Mouse (Mus musculus) mouse embryonic stem cell (cell line): ENCODE measurements around the gene Lypd6b.

Experiments
- in situ Hi-C, 2 experiments: fragments of 300-500 bp; cut with MboI; formaldehyde crosslinking; loops; 1 replicate in 1 of 2; 3 replicates in 1 of 2; pipeline ENCODE4 v1.14.3; 2019 to 2020; ENCODE audit warnings: low sequenced_read_pairs in 2 of 2, low pct_unique_long_range_greater_than_20kb in 1 of 2, mixed read lengths in 1 of 2; ENCODE audit not compliant: unreplicated experiment in 1 of 2

Lypd6b gene

DNA sequence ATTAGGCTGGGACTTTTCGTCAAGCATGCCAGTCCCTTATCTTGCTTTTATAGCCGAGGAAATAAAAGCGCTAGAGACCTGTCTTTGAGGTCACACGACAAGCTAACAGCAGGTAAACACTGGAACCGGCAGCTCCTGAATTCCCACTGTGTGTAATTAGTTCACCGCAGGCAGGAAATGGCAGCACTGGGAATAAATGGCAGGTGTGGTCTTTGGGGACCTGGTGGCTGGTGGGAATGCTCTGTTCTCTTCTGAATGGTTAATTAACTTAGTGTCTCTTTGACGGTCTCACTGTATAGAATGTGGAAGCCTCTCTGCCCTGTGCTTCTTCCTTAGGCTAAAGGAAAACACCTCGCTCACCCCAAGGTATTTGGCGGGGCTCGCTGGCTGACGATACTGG is 23.9 kb downstream of the Lypd6b start:
- in situ Hi-C loops, result no loop called here

DNA sequence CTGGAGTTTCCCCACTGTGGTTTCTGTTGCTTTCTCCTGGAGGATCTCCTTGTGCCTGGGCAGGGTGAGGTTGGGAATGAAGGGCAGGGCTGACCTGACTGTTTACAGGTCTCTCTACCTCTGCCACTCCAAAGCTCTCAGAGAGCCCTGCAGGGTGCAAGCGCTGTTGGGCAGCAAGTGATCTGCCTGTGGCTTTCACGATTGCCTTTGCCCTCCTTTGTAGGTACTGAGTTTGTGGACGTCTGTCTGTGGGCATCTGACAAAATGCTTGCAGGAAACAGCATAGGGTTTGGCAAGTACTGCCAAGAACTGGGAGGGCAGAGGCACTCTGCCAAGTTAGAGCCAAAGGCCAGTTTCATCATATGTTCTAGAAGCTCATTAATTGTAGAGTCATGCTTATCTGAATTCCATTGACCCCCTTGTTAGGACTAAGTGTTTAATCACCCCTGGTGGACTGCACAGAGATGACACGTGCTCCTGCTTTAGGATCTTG is 24.4 kb downstream of the Lypd6b start:
- in situ Hi-C loops, result no loop called here

DNA sequence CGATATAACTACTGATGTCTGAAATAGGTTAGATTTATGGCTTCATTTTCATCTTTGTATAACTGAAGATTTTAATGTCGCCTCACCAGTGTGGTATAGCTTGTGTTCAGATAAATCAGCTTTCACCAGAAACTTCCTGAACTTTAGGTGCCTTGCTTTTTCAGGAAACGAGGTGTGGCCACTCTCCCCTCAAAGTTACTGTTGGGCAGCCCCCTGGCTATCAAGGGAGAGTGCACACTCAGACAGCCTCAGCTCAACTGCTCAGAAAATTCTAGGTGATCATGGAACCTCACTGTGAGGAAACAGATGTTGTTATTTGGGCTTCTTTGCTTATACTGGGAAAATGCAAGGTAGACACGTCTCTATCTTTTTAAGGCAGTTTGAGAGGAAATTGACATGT is 25.7 kb downstream of the Lypd6b start:
- in situ Hi-C loops, result no loop called here

DNA sequence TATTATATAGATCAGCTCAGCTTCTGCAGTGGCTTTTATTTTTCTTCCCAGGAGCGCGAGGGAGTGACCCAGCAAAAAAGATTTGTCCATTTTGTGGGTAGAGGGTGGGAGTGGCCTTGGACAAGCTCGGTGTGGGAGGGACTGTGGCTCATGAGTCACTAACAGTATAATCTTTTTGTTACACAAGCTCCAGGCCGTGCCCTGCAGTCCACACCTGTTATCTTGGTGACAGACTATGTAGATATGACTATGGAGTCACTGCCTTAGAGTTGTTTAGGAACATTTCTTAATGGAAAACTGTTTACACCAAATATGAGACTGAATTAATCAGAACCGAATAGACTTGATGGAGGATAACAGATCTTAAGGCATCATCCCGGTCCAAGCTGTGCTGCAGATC is 26.5 kb downstream of the Lypd6b start:
- in situ Hi-C loops, result no loop called here

DNA sequence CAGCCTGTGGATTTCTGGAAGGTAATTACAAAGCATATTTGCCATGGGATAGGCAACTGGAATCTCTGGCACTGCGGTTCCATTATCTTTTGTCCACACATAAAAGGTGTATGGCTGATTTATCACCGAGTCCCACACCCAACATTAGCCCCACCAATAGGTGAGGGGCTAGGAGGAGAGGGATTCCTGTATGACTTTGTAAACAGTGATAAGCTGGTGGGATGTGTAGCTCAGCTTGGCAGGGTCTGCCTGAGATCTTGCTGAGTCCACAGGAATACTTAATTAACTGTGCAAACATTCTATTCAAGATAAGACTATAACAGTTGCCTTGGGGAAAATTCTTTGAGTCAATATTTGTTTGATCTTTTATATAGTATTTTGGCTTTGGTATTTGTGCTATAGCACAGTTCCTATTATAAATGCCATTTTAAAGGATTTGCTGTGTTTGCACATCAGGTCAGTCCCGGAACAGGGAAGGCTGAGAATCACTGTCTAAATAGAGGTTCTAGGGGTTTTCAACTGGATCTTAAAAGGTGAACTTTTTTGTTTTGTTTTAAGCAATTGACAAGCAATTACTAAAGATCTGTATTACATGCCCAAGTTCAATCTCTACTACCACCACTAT is 28.3 kb downstream of the Lypd6b start:
- in situ Hi-C loops, result no loop called here

DNA sequence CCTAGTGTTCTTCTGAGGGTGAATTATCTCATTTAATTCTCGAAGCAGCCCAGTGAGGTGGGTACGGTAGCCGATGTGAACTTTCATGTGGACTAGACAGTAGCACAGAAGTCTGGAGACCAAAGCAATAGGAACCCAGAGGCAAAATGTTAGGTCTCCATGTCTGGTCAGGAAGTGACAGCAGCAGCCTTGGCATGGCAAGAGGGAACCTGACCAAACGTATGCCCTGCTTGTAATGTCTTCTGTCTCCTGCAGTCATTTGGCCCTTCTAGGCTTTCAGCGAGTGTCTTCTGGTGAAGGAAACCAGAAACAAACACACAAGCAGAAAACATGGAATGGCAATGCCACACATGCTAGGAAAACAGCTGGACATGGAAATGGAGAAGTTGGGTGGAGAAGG is 29.1 kb downstream of the Lypd6b start:
- in situ Hi-C loops, result no loop called here

DNA sequence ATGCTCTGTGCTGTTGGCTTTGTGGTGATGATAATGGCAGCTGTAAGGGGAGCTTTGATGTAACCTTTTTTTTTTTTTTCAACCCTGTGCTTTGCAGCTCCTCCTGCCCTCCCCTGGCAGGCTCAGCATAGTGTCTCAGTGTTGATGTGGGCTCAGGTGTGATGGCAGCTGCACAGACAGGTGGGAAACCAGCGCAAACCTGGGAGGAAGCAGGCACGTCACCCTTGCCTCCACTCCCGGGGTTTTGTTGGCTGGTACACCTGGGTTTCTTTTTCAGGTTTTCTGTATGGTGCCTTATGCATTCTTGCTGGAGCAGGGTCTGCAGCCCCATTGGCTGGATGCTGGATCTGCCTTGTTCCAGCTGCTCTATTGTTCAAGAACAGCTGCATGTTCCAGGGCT is 29.7 kb downstream of the Lypd6b start:
- in situ Hi-C loops, result no loop called here

DNA sequence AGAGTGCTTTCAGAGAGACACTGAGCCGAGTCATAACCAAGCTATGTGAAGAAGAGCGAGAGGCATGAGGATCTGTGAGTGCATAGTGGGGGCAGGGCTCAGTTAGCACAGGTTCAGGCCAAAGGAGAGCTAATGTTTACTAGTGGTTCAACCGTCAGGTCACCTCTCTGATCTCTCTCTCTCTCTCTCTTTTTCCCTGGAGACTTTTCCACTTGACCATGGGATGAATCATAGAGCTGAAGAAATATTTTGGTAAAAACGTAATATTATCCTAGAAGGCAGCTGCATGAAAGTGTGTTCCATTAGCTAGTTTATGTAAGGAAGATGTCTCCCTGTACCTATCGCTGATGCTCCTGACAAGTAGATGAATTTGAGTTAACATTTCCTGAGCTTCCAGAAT is 30.6 kb downstream of the Lypd6b start:
- in situ Hi-C loops, result no loop called here

DNA sequence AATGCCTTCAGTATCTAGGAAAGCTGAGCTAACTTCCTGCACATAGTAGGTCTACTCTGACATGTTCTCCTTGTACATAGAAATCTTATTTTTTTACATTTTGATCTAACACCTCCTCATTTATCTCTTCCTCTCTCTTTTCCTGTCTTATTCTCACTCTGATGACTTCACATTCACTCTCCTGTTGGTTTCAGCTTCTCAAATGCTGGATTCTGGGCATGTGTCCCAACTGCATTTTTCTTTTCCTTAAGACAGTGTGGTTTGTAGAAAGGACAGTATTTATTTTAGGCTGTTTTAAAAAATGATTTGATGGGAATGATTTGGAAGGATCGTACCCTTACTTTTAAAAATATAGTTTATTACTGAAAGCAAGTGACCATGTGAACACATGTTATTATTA is 34.8 kb downstream of the Lypd6b start:
- in situ Hi-C loops, result no loop called here

DNA sequence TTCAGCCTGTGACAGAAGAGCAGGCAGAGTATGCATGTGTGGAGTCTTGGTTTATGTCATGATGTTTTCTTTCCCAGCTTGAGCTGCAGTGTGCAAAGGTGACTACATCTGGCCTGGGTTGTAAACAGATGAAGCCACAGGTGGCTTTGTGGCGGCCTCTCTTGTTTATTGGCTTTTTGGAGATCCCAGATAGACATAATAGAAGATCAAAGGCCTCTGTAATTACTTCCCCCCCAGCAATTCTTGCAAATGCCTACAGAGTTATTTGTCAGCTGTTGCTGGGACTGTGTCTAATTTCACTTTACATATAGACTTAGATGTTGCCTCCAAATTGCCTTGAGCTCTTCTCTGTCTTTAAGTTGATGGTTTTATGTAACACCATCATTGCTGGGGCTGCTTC is 38.1 kb downstream of the Lypd6b start:
- in situ Hi-C loops, result no loop called here

DNA sequence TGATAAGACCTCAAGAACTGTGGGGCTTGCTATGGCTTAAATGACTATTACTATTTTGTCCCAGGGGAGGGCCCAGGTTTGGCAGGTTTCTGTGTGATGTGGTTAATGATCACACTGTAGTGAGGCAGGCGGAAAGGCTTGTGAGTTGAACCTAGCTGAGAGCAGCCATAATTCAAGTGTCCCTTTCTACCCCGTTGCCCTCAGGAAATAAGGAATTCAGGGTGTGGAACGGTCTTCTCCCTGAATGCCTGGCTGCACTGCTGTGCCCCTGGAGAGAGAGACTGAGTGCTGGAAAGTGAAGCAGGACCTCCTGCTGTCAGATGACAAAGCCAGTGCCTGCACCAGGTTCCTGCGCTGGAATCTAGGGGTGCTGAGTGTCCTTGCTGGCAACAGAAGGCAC is 40.3 kb downstream of the Lypd6b start:
- in situ Hi-C loops, result no loop called here

DNA sequence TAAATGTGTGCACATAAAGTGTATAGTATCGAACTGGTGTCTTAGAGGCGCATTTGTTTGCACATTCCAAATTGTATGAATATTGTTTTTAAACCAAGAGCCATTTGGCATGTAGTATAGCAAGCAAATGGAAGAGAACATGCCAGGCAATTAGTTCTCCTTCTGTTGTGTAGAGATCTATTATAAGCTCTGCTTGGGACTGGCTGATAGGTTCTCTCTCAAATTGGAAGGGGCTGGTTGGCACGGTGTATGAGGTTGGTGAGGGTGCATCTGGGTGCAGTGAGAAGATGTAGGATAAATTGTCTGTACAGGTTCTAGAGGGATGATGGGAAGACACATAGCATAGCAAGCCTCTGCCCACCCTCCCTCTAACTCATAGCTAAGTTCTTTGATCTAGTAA is 42.9 kb downstream of the Lypd6b start:
- in situ Hi-C loops, result no loop called here

DNA sequence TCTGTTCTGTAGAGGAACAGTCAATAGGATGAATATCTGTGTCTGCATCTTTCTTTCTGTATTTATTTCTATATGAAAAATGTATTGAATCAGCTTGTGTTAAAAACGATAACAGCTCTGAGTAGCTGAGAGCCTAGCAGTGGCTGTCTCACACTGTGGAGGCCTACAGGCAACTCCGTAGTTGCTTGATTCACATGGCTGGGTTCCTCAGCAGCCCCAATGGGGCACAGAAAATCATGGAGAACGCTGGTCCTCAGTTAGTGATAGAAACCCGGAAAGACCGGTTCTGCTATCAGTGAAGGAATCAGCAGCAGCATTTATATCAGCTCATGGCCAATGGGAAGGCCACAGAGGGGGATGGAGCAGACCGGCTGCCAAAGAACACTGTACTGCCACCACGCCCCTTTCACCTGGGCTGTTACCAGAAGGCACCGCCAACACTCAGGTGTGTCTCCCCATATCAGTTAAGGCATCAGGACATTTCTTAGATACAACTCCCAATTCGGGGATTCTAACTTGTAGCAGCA is 44.9 kb downstream of the Lypd6b start:
- in situ Hi-C loops, result no loop called here

DNA sequence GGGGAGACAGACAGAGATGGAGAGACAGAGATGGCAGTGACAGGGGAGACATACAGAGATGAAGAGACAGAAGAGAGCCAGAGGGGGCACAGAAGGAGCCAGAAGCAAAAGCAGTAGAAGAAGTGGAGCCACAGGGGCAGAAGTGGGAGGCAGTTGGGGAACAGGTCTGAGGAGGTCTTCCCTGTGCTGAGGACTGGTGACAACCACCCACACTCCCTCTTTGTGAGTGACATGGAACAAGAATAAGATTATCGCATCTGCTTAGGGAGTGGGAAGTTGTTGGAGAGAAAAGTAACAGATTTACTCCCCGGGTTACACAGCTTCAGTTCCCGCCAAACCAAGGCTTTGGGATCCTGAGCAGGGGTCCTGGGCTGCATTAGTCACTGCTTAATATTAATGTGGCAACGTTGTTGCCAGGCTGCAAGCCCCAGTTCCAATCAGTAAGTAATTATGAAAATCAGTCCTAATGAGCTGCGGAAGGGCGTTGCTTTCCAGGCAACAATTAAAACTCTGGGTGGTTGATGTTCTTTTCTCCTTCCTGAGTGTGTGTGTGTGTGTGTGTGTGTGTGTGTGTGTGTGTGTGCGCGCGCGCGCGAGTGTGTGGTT is 50.1 kb downstream of the Lypd6b start:
- in situ Hi-C loops, result no loop called here

DNA sequence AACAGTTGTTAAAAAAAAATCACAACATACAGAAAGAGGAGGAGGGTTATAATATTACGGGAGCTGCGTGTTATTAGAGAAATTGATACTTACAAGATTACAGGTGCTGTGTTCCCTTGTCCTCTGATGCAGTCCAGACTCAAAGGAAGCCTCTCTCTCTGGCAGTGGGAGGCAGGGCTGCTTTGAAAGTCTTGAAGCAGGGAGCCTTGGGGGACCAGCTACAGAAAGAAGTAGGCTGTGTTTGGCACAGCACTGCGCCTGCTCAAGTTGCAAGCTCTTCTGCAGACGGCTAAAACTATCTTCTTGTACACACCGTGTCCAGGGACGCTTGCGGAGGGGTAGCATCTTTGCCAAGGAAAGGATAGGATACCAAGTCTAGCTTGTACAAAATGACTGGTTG is 51.1 kb downstream of the Lypd6b start:
- in situ Hi-C loops, result no loop called here

DNA sequence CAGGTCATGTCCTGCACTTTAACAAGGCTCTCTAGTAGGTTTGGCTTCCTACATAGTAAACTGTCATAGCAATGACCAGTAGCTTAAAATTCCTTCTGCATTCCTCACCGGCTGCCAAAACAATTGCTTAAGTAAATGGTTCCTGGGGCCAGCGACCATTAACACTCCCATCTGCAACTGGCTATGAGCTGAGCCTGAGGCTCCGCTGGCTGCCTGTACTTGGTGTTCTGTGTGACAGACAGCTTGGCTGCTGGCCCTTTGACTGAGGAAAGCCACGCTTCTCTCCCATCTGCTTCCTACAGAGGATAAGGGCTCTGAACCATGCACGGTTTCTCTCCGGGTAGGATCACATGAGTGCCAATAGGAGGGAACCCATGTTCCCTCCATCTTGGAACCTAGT is 53.1 kb downstream of the Lypd6b start:
- in situ Hi-C loops, result no loop called here

DNA sequence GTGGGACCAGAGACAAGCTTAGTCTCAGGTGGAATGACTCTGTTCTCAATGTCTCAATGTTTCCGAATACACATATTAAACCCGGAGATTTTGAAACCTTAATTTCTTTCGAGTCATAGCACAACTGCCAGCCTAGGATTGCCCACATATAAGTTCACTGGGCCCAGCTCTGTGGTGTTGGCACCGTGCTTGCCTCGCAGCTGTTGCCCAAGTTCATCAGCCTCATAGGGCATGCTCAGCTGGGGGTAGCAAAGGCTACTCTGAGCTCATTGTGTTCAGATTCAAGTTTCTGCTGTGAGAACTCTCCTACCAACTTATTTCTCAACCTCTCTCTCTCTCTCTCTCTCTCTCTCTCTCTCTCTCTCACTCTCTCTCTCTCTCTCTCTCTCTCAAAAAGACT is 53.6 kb downstream of the Lypd6b start:
- in situ Hi-C loops, result no loop called here

DNA sequence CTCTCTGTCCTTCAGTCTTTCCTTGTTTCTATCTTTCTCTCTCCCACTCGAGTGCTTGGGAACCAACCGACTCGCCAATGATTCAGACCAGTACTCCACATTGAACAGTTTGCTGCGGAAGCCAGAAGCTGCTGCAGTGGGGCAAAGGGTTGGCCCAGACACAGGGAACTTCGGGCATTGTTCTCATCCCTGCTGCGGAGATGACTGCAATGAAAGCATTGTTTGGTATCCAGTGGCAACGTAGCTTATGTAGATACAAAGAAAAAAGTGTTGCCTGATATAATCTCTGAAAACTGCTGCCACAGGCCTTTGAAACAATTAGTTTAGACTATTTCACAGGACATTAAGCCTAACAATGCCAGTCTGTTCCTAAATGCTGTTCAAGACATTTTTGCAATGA is 57.6 kb downstream of the Lypd6b start:
- in situ Hi-C loops, result no loop called here

DNA sequence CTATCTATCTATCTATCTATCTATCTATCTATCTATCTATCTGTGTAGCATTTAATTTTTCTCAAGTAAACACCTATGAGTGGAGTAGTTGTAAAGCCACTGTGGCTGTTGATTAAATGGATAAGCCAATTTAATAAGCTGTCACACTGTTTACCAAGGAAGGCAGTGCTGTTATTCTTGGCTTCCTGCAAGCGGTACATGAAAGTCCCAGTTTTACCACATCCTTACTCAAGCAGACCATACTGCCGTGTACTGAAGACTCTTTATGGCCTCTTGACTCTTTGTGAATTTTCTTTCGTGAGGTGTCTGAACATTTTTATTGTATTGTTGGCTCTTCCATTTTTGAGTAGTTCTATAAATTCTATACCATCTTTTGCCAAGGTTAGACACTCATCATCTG is 58.6 kb downstream of the Lypd6b start:
- in situ Hi-C loops, result no loop called here

DNA sequence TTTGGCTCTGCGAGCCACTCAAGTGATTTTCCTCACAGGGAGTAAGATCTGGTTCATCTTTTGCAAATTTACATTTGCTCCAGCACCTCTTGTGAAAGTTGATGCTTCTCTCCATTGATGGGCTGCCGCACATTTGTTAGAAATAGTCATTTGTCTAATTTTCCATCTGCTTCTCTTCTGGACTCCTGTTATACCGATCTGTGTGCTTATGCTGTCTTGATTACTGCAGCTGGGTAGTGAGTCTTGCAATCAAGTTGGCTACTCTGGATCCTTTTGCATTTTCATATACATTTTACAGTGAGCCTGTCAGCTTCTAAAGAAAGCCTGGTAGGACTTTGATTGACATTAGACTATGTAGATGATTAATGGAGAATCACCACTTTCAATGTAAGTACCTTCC is 59.4 kb downstream of the Lypd6b start:
- in situ Hi-C loops, result no loop called here
